Mouse (Mus musculus) ovary, adult 18-20 months (tissue): Measurements from ENCODE around the gene Sh3kbp1.

Source experiments
- DNase-seq: peaks from one replicate; pipeline ENCODE4 v3.0.0; 2022; ENCODE audit warnings: low spot score, mixed read lengths

Gene Sh3kbp1

DNA sequence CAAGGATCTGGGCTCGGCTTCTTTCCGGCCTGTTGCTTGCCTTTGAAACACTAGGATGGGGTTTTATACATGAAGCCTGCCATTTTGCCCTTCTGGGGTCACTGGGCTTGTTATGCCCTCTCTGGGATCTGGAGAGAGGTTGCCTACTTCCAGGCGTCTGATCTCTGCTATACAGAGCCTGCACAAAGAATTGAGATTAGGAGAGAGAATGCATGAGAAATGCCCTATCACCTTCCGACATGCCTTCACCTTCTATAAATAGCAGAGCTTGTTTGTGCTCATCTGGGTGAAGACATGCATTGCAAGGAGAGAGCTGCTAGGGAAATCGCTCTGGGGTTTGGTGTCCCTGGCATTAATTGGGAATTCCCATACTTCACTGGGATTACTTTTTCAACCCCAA lies 301.1 kb downstream of the Sh3kbp1 start:
- no peak for DNase-seq

DNA sequence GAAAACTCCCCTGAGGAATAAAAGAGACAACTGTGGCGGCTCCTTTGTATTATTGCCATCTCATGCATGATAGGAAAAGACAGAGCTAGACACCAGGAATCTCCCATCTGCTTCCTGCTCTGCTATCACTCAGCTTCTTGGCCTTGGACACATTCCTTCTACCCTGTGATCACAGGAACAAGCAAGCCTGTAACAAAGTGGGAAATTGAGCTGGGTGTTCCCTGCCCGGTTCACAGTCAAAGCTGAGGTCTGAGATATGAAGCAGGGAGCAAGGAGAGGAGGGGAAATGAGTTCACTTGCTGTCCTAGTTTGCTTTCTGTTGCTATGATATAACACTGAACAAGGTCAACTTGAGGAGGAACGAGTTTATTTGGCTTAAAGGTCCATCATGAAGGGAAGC lies 301.8 kb downstream of the Sh3kbp1 start:
- DNase-seq = no peak

GRCm38 (mm10) chrX:159932027-159932426 lies 305.0 kb downstream of the Sh3kbp1 start:
- no peak for DNase-seq

DNA sequence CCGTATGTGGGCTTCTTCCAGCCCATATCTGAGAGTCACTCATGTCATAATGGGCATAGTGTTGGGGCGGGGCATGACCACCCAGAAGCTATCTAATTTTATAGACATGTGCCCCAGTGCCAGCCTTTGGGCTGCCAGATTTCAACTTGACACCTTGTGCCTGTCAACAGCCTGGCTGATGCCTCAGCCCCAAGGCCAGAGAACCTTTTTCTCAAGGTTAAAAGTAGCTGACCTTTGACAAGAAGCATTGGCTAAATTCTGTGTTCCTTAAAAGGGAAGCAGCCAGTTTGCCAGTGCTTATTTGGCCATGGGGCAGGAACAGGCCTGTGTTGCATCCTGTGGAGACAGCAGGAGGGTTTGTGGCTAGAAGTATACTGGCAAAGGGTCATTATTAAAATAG lies 315.5 kb downstream of the Sh3kbp1 start:
- no peak for DNase-seq

DNA sequence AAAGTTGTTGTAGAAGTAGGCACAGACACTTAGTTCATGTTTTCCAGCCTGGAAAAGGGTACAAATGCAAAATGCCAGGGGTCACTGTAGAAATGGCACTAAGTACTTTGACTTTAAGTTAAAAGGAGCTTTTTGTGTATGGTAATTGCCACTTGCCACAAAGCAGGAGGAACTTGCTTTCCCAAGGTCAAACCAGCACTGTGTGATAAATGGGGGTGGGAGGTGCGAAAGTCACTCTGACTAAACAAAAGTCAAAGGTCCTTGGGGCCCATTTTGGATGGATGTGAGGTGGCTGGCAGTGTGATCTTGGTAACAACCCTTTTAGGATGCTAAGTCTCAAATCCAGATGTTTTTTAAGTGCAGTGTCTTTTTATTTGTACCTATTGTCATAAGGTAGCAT lies 316.5 kb downstream of the Sh3kbp1 start:
- no peak for DNase-seq

GRCm38 (mm10) chrX:159953546-159954429 lies 326.7 kb downstream of the Sh3kbp1 start:
- DNase-seq = no peak

GRCm38 (mm10) chrX:159954430-159954779 lies 327.3 kb downstream of the Sh3kbp1 start:
- DNase-seq = no peak

- DNase-seq = no peak
Observed at GRCm38 (mm10) chrX:159955433-159955832, 328.4 kb downstream of the Sh3kbp1 start.

DNA sequence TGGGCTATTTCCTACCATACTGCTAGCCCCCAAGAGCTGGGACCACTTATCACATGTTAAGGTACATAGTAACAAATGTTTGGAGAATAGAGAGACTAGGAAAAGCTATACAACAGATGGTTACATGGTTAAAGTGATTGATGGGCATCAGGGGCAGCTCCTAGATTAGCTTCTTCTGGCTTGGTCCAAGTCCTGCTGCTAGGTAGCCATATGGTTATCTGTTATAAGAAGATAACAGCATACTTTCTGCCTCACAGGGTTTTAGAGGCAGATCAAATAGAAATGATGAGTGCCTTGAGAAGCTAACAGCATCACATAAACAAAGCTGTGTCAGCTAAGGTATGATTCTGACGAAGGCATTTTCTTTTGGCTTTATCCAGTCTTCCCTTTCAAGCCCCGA lies 334.3 kb downstream of the Sh3kbp1 start:
- no peak for DNase-seq

GRCm38 (mm10) chrX:159963273-159963672 lies 336.2 kb downstream of the Sh3kbp1 start:
- no peak for DNase-seq

GRCm38 (mm10) chrX:159963925-159964324 lies 336.9 kb downstream of the Sh3kbp1 start:
- no peak for DNase-seq

- no peak for DNase-seq
Observed at GRCm38 (mm10) chrX:159969025-159969424, 342.0 kb downstream of the Sh3kbp1 start.

GRCm38 (mm10) chrX:159971091-159971779 lies 344.2 kb downstream of the Sh3kbp1 start:
- DNase-seq = no peak

DNA sequence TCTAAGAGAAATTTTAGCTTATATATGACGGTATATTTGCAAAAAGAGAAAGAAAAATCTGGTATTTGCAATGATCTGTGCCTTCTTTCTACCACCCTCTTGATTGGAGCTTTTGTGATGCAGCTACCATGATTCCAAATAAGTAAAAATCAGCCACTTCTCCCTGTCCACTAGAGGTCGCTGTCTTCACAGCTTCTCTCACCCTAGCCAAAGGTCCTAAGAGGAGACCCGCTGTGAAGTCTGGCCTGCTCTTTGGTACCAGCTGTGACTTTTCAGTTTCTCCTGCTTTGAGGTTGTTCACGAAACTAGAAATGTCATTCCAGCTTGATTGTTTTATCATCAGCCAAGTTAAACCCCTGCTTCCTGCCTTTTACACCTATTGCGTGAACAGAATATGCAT lies 346.7 kb downstream of the Sh3kbp1 start:
- no peak for DNase-seq

DNA sequence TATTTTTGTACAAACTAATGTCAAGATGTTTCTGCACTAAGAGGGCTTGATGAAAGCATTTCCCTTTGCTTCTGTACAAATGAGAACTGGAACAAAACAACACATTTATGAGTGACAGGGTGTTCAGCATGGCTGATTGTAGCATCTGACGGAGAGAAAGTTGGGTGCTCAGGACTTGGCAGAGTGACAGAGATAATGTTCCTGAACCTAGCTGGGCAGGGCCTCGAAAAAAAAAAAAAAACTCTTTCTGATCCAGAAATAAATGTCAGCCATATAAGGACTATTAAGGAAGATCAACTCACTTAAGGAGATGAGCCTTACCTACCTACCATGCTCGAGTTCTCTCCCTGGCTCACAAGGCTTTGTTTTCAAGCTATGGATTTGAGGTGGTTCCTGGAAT lies 349.2 kb downstream of the Sh3kbp1 start:
- no peak for DNase-seq

DNA sequence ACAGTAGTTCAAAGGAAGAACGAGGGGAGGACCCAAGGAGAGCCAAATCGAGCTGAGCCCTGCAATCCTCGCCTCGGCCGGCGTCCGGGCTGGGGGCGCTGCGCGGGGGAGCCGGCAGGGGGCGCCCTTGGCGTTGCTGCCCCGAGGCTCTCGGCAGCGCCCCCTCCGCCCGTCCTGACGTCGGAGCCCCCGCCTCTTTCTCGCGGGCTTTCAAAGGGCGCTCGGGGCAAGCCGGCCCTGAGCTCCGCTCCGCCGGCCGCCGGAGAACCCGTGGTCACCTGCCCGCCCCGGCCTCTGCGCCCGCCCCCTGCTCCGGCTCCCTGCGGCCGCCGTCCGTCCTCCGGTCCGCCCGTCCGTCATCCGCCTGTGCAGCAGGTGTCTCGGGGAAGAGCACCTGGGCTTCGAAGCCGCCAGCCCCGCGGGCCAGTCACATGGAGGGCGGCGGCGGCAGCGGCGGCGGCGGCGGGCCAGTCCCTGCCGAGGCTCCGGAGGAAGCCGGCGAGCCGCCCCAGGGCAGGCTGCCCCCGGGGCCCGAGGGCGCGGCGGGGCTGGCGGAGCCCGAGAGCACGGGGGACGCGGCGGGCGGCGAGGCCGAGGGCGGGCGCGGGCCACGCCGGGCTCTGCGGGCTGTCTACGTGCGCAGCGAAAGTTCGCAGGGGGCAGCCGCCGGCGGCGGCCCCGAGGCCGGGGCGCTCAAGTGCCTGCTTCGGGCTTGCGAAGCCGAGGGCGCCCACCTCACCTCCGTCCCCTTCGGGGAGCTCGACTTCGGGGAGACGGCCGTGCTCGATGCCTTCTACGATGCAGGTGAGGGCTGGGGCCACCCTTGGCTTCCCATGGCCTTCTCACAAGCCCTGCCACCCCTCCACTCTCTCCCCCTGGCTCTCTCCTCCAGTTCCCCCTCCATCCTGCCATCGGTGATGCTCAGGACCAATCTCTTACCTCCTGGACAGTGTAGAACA lies 361.2 kb downstream of the Sh3kbp1 start, which contains the start of gene Map3k15:
Map3k15 (plus strand) TSS at position 432 of the 959 bp plus-strand sequence.
- peak; percentile 11 for DNase-seq

GRCm38 (mm10) chrX:159995808-159996207 lies 368.7 kb downstream of the Sh3kbp1 start:
- DNase-seq = no peak
